10 mouse cellular contexts compared by ENCODE assay signal in the genomic region with DNA sequence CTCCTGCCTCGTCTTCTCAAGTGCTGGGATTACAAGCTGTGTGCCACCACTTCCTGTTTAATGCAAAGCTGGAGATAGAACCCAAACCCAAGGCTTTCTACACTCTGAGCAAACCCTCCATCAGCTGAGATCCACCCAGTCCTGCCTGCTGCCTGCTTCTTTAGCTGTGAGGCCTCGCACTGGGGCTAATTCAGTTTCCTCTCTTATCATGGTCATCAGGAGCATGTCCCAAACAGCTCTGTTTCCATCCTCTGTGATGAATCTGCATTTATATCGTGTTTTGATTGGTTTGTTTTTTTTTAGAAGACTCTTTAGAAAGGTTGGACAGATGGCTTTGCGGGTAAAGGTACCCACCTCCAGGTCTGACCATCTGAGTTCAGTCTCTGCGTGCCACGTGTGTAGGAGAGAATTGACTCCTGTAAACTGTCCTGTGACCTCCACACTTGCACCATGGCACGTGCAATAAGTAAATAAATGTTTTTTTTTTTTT. TPM values are rescaled to one million over a fixed set of nuclear protein-coding genes. Genes with fewer than 3 reads are reported as not detected.
A peak's percentile ranks its signal among the peaks of the same experiment; 100 is the strongest.
DNase-seq lines count a peak whose midpoint lies in the region; ATAC-seq and TF ChIP-seq lines count a peak whose summit lies in the region.
"Had no signal": no experiment of that assay in that cellular context is flagged by ENCODE, and none has a peak within 500 bp of the region (broad histone marks: within the 10 kb centered on the region; RNA-seq: fewer than 3 reads in every experiment).

No protein-coding gene starts in this region.

- no peaks in the 10 kb centered on the region for H3K27me3 ChIP-seq in heart, embryonic 13.5 days (replicated peaks)
- no peaks in the 10 kb centered on the region for H3K27me3 ChIP-seq in spleen, adult 2 months (ENCODE audit: control insufficient read depth, insufficient read depth, low read length)
- no peaks in the 10 kb centered on the region for H3K27me3 ChIP-seq in midbrain, embryonic 13.5 days

- TF ChIP-seq POLR2A in spleen, adult 2 months (IDR thresholded peaks at IDR 0.05; ENCODE audit: low read depth, low read length) = no peak

- no peak for DNase-seq in heart, adult 9 months (ENCODE audit: low spot score in 2 of 2)
- no peak for DNase-seq in spleen, adult 2 months (ENCODE audit: low read depth in 1 of 2, low spot score in 2 of 2)
- DNase-seq in spleen, postnatal 4 days (ENCODE audit: low spot score in 2 of 2) = no peak
- peak; percentile 73 for DNase-seq in induced T-regulatory cell, adult 2 months (ENCODE audit: low read depth)
- no peak for DNase-seq in layer of hippocampus, adult 11-12 months (ENCODE audit: low spot score)
- DNase-seq: adrenal gland, adult 2 months; kidney, adult 18-20 months had no signal

- H3K4me1 ChIP-seq in heart, embryonic 13.5 days = peaks cover 47% of the 10 kb centered on the region
- peaks cover 17% of the 10 kb centered on the region for H3K4me1 ChIP-seq in spleen, adult 2 months (ENCODE audit: control insufficient read depth, insufficient read depth, insufficient read length)
- peaks cover 27% of the 10 kb centered on the region for H3K4me1 ChIP-seq in midbrain, embryonic 13.5 days (replicated peaks)

- no peak overlapping the region for H3K4me2 ChIP-seq in heart, embryonic 13.5 days
- no peak overlapping the region for H3K4me2 ChIP-seq in midbrain, embryonic 13.5 days (replicated peaks)

- no peak overlapping the region for H3K4me3 ChIP-seq in heart, embryonic 13.5 days
- H3K4me3 ChIP-seq in spleen, adult 2 months (ENCODE audit: extremely low read depth, insufficient read depth, insufficient read length) = no peak overlapping the region
- no peak overlapping the region for H3K4me3 ChIP-seq in midbrain, embryonic 13.5 days (replicated peaks)

- no peak overlapping the region for H3K9ac ChIP-seq in heart, embryonic 13.5 days
- no peak overlapping the region for H3K9ac ChIP-seq in midbrain, embryonic 13.5 days (replicated peaks)

- no peak for ATAC-seq in heart, embryonic 13.5 days (ENCODE audit: extremely low read depth, insufficient number of reproducible peaks, low FRiP score, low TSS enrichment)
- peak; percentile 64 for ATAC-seq in megakaryocyte-erythroid progenitor cell, adult 5-6 weeks (replicated peaks; ENCODE audit: low FRiP score, low TSS enrichment, poor library complexity, severe bottlenecking)
- ATAC-seq in midbrain, embryonic 13.5 days = no peak

- no peaks in the 10 kb centered on the region for H3K9me3 ChIP-seq in heart, embryonic 13.5 days
- no peaks in the 10 kb centered on the region for H3K9me3 ChIP-seq in midbrain, embryonic 13.5 days

- H3K27ac ChIP-seq in heart, embryonic 13.5 days (replicated peaks) = peak overlapping the region; percentile 88
- peak overlapping the region; percentile 62 for H3K27ac ChIP-seq in spleen, adult 2 months (ENCODE audit: insufficient read depth, low read length)
- no peak overlapping the region for H3K27ac ChIP-seq in midbrain, embryonic 13.5 days

- no peak for TF ChIP-seq CTCF in spleen, adult 2 months (IDR thresholded peaks at IDR 0.05; ENCODE audit: extremely low read depth, insufficient read depth, insufficient read length, insufficient replicate concordance)

- H3K36me3 ChIP-seq in heart, embryonic 13.5 days = no peaks in the 10 kb centered on the region
- no peaks in the 10 kb centered on the region for H3K36me3 ChIP-seq in spleen, adult 2 months (ENCODE audit: control insufficient read depth, insufficient read depth, low read length)
- no peaks in the 10 kb centered on the region for H3K36me3 ChIP-seq in midbrain, embryonic 13.5 days

- WGBS in heart, embryonic 13.5 days = 52% methylated on average over 7 of the region's 7 CpGs
- 31% methylated on average over 7 of the region's 7 CpGs for WGBS in spleen, adult 2 months
- WGBS in midbrain, embryonic 13.5 days = 72% methylated on average over 7 of the region's 7 CpGs

RNA-seq across cellular contexts. Expression of a gene that starts 27.8 kb away (rescaled TPM):
- polyA plus RNA-seq in heart, embryonic 13.5 days (2015; fragmentation: Nextera tagmentation; extraction: Ambion mirVana) = 2.4 and 3.0 TPM in 2 replicates
- polyA plus RNA-seq in spleen, adult 2 months (2012; rRNA removed) = 20.6 and 22.3 TPM in 2 replicates
- 26.3 and 61.7 TPM in 2 replicates for total RNA-seq in megakaryocyte-erythroid progenitor cell, adult 5-6 weeks (2014; fragmentation: Nextera tagmentation)
- 16.2 and 30.3 TPM in 2 replicates for total RNA-seq in megakaryocyte-erythroid progenitor cell, adult 5-6 weeks (2017)
- polyA plus RNA-seq in midbrain, embryonic 13.5 days (2015; fragmentation: Nextera tagmentation; extraction: Ambion mirVana) = 1.8 and 1.9 TPM in 2 replicates
